Mouse (Mus musculus): ENCODE data around the gene Gm21789. TPM values are rescaled to one million over a fixed set of nuclear protein-coding genes. Genes with fewer than 3 reads are reported as not detected.
"Not testable (repeated sequence)": the region's sequence is repeated elsewhere in the genome, so short reads cannot be mapped to it uniquely, and the experiment has no call there.

The Gm21789 gene
- not detected in 2 replicates for polyA plus RNA-seq (2015; fragmentation: Nextera tagmentation; extraction: Ambion mirVana)

DNA sequence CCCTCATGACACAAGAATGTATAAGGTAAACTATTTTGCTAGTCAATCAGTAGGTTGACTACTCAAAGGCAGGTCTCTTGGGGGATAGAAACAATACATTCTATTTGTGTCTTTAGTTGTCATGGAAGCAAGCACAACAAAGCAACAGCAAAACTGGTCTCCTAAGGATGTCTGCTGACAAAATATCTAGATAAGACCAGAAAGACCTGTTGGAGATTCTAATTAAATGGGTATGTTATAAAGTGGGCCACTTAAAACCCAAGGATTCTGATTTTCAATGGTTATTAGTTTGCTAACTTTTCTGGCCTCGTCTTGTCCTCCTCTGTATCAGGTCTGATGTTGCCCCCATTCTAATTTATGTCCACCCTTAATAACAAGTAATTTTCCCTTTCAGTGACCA lies at the start of gene Gm21789:
Gm21789 (plus strand) TSS at position 301 of the 400 bp plus-strand sequence.
- H3K36me3 ChIP-seq (ENCODE audit: control insufficient read depth, insufficient read depth); ATAC-seq; H3K27ac ChIP-seq (ENCODE audit: low read depth, low read length); H3K9me3 ChIP-seq (ENCODE audit: control insufficient read depth); H3K4me3 ChIP-seq (ENCODE audit: low read depth, low read length); H3K27me3 ChIP-seq (replicated peaks; ENCODE audit: control insufficient read depth, insufficient read depth, low read length); H3K9ac ChIP-seq (ENCODE audit: low read depth, low read length); H3K4me2 ChIP-seq (replicated peaks; ENCODE audit: low read depth); H3K4me1 ChIP-seq (replicated peaks; ENCODE audit: control insufficient read depth, insufficient read depth, low read length): not testable (repeated sequence)
- WGBS: no CpG with 5 or more reads among the region's 1 CpGs

DNA sequence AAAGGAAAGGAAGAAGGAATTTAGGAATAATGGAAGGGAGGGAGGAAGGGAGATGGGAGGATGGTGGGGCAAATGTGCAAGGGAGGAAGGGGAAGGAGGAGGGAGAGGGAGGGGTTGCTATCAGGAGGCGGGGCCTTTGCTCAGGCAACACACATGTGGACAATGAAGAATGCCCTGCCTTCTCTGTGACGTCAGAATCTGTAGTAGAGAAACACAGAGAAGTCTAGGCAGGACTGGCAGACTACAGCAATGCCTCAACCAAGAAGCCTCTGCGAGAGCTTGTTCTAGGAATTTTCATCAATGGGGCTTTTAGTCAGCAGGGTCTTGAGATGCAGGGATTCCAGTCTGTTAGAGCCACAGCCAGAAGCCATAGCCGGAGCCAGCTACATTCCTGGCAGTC lies 47.2 kb upstream of the Gm21789 start, which contains the start of gene Btbd35f30:
Btbd35f30 (plus strand) TSS at position 301 of the 400 bp plus-strand sequence.
- not testable (repeated sequence) for H3K9ac ChIP-seq (ENCODE audit: low read depth, low read length); H3K4me2 ChIP-seq (replicated peaks; ENCODE audit: low read depth); H3K27ac ChIP-seq (ENCODE audit: low read depth, low read length); ATAC-seq; H3K4me3 ChIP-seq (ENCODE audit: low read depth, low read length); H3K4me1 ChIP-seq (replicated peaks; ENCODE audit: control insufficient read depth, insufficient read depth, low read length); H3K9me3 ChIP-seq (ENCODE audit: control insufficient read depth); H3K36me3 ChIP-seq (ENCODE audit: control insufficient read depth, insufficient read depth); H3K27me3 ChIP-seq (replicated peaks; ENCODE audit: control insufficient read depth, insufficient read depth, low read length)
- WGBS: no CpG with 5 or more reads among the region's 4 CpGs

DNA sequence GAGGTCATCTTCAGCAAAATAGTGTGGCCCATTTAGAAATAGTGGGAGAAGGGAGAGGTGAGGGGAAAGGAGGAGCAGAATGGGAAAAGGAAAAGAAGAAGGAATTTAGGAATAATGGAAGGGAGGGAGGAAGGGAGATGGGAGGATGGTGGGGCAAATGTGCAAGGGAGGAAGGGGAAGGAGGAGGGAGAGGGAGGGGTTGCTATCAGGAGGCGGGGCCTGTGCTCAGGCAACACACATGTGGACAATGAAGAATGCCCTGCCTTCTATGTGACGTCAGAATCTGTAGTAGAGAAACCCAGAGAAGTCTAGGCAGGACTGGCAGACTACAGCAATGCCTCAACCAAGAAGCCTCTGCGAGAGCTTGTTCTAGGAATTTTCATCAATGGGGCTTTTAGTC lies 32.0 kb downstream of the Gm21789 start, which contains the start of gene Btbd35f5:
Btbd35f5 (plus strand) TSS at position 301 of the 400 bp plus-strand sequence.
- H3K27ac ChIP-seq (ENCODE audit: low read depth, low read length); H3K9ac ChIP-seq (ENCODE audit: low read depth, low read length); H3K36me3 ChIP-seq (ENCODE audit: control insufficient read depth, insufficient read depth); H3K4me3 ChIP-seq (ENCODE audit: low read depth, low read length); H3K27me3 ChIP-seq (replicated peaks; ENCODE audit: control insufficient read depth, insufficient read depth, low read length); H3K4me1 ChIP-seq (replicated peaks; ENCODE audit: control insufficient read depth, insufficient read depth, low read length); ATAC-seq; H3K4me2 ChIP-seq (replicated peaks; ENCODE audit: low read depth); H3K9me3 ChIP-seq (ENCODE audit: control insufficient read depth): not testable (repeated sequence)
- no CpG with 5 or more reads among the region's 3 CpGs for WGBS

Other genes with a start within 250 kb of the Gm21789 start
- gene Btbd35f21, start 215.7 kb upstream of the Gm21789 start, polyA plus RNA-seq (2015; fragmentation: Nextera tagmentation; extraction: Ambion mirVana): not detected in 2 replicates
- gene Btbd35f30, start 47.1 kb upstream of the Gm21789 start, polyA plus RNA-seq (2015; fragmentation: Nextera tagmentation; extraction: Ambion mirVana): not detected in 2 replicates
- not detected in 2 replicates for gene Btbd35f5, start 32.1 kb downstream of the Gm21789 start, polyA plus RNA-seq (2015; fragmentation: Nextera tagmentation; extraction: Ambion mirVana)

Data from intestine, postnatal 0 days (tissue).